Mouse (Mus musculus): ENCODE data around the gene Fgd6.

The Fgd6 gene

GRCm38 (mm10) chr10:94031164-94031563 is 4.6 kb upstream of the Fgd6 start:
- DNase-seq (ENCODE audit: low read depth, low spot score): no peak
- Histone ChIP-seq H3K36me3 (ENCODE audit: control insufficient read depth, insufficient read depth, low read length, poor library complexity, severe bottlenecking) (no peaks in the 10 kb centered on the region), H3K27me3 (ENCODE audit: control insufficient read depth, insufficient read depth, low read length, poor library complexity, severe bottlenecking) (no peaks in the 10 kb centered on the region)

- Histone ChIP-seq H3K36me3 (ENCODE audit: control insufficient read depth, insufficient read depth, low read length, poor library complexity, severe bottlenecking) (no peaks in the 10 kb centered on the region), H3K27me3 (ENCODE audit: control insufficient read depth, insufficient read depth, low read length, poor library complexity, severe bottlenecking) (no peaks in the 10 kb centered on the region)
- DNase-seq (ENCODE audit: low read depth, low spot score): peak; percentile 51
Measured at GRCm38 (mm10) chr10:94034876-94035657, 734 bp upstream of the Fgd6 start.

GRCm38 (mm10) chr10:94036375-94036758 is 566 bp downstream of the Fgd6 start:
- H3K27me3 ChIP-seq (ENCODE audit: control insufficient read depth, insufficient read depth, low read length, poor library complexity, severe bottlenecking): no peaks in the 10 kb centered on the region
- DNase-seq (ENCODE audit: low read depth, low spot score): no peak
- no peaks in the 10 kb centered on the region for H3K36me3 ChIP-seq (ENCODE audit: control insufficient read depth, insufficient read depth, low read length, poor library complexity, severe bottlenecking)

- no peaks in the 10 kb centered on the region for H3K27me3 ChIP-seq (ENCODE audit: control insufficient read depth, insufficient read depth, low read length, poor library complexity, severe bottlenecking)
- peak; percentile 22 for DNase-seq (ENCODE audit: low read depth, low spot score)
Measured at GRCm38 (mm10) chr10:94037196-94037595, 1.4 kb downstream of the Fgd6 start.

GRCm38 (mm10) chr10:94037596-94037995 is 1.8 kb downstream of the Fgd6 start:
- no peak for DNase-seq (ENCODE audit: low read depth, low spot score)
- H3K36me3 ChIP-seq (ENCODE audit: control insufficient read depth, insufficient read depth, low read length, poor library complexity, severe bottlenecking): no peaks in the 10 kb centered on the region
- no peaks in the 10 kb centered on the region for H3K27me3 ChIP-seq (ENCODE audit: control insufficient read depth, insufficient read depth, low read length, poor library complexity, severe bottlenecking)

More at GRCm38 (mm10) chr10:94037196-94037595, 1.4 kb downstream of the Fgd6 start:
- no peaks in the 10 kb centered on the region for H3K36me3 ChIP-seq (ENCODE audit: control insufficient read depth, insufficient read depth, low read length, poor library complexity, severe bottlenecking)

- no peaks in the 10 kb centered on the region for H3K27me3 ChIP-seq (ENCODE audit: control insufficient read depth, insufficient read depth, low read length, poor library complexity, severe bottlenecking)
- DNase-seq (ENCODE audit: low read depth, low spot score): peak; percentile 62
- no peaks in the 10 kb centered on the region for H3K36me3 ChIP-seq (ENCODE audit: control insufficient read depth, insufficient read depth, low read length, poor library complexity, severe bottlenecking)
Measured at GRCm38 (mm10) chr10:94038366-94039260, 2.8 kb downstream of the Fgd6 start.

- Histone ChIP-seq H3K27me3 (ENCODE audit: control insufficient read depth, insufficient read depth, low read length, poor library complexity, severe bottlenecking) (no peaks in the 10 kb centered on the region), H3K36me3 (ENCODE audit: control insufficient read depth, insufficient read depth, low read length, poor library complexity, severe bottlenecking) (no peaks in the 10 kb centered on the region)
- DNase-seq (ENCODE audit: low read depth, low spot score): no peak
Measured at GRCm38 (mm10) chr10:94043908-94044307, 8.1 kb downstream of the Fgd6 start.

- DNase-seq (ENCODE audit: low read depth, low spot score): no peak
Measured at GRCm38 (mm10) chr10:94045301-94045700, 9.5 kb downstream of the Fgd6 start.

GRCm38 (mm10) chr10:94047024-94047423 is 11.2 kb downstream of the Fgd6 start:
- no peak for DNase-seq (ENCODE audit: low read depth, low spot score)
- H3K36me3 ChIP-seq (ENCODE audit: control insufficient read depth, insufficient read depth, low read length, poor library complexity, severe bottlenecking): no peaks in the 10 kb centered on the region
- H3K27me3 ChIP-seq (ENCODE audit: control insufficient read depth, insufficient read depth, low read length, poor library complexity, severe bottlenecking): no peaks in the 10 kb centered on the region

More at GRCm38 (mm10) chr10:94045301-94045700, 9.5 kb downstream of the Fgd6 start:
- H3K27me3 ChIP-seq (ENCODE audit: control insufficient read depth, insufficient read depth, low read length, poor library complexity, severe bottlenecking): no peaks in the 10 kb centered on the region
- no peaks in the 10 kb centered on the region for H3K36me3 ChIP-seq (ENCODE audit: control insufficient read depth, insufficient read depth, low read length, poor library complexity, severe bottlenecking)

GRCm38 (mm10) chr10:94047845-94048559 is 12.2 kb downstream of the Fgd6 start:
- no peaks in the 10 kb centered on the region for H3K36me3 ChIP-seq (ENCODE audit: control insufficient read depth, insufficient read depth, low read length, poor library complexity, severe bottlenecking)
- DNase-seq (ENCODE audit: low read depth, low spot score): no peak
- H3K27me3 ChIP-seq (ENCODE audit: control insufficient read depth, insufficient read depth, low read length, poor library complexity, severe bottlenecking): no peaks in the 10 kb centered on the region

- no peaks in the 10 kb centered on the region for H3K36me3 ChIP-seq (ENCODE audit: control insufficient read depth, insufficient read depth, low read length, poor library complexity, severe bottlenecking)
- DNase-seq (ENCODE audit: low read depth, low spot score): no peak
- no peaks in the 10 kb centered on the region for H3K27me3 ChIP-seq (ENCODE audit: control insufficient read depth, insufficient read depth, low read length, poor library complexity, severe bottlenecking)
Measured at GRCm38 (mm10) chr10:94049121-94049520, 13.3 kb downstream of the Fgd6 start.

GRCm38 (mm10) chr10:94050736-94051135 is 14.9 kb downstream of the Fgd6 start:
- H3K27me3 ChIP-seq (ENCODE audit: control insufficient read depth, insufficient read depth, low read length, poor library complexity, severe bottlenecking): no peaks in the 10 kb centered on the region
- no peak for DNase-seq (ENCODE audit: low read depth, low spot score)
- no peaks in the 10 kb centered on the region for H3K36me3 ChIP-seq (ENCODE audit: control insufficient read depth, insufficient read depth, low read length, poor library complexity, severe bottlenecking)

- no peak for DNase-seq (ENCODE audit: low read depth, low spot score)
Measured at GRCm38 (mm10) chr10:94056487-94056886, 20.7 kb downstream of the Fgd6 start.

GRCm38 (mm10) chr10:94059618-94060055 is 23.8 kb downstream of the Fgd6 start:
- Histone ChIP-seq H3K27me3 (ENCODE audit: control insufficient read depth, insufficient read depth, low read length, poor library complexity, severe bottlenecking) (no peaks in the 10 kb centered on the region), H3K36me3 (ENCODE audit: control insufficient read depth, insufficient read depth, low read length, poor library complexity, severe bottlenecking) (no peaks in the 10 kb centered on the region)
- DNase-seq (ENCODE audit: low read depth, low spot score): peak; percentile 45

More at GRCm38 (mm10) chr10:94056487-94056886, 20.7 kb downstream of the Fgd6 start:
- H3K36me3 ChIP-seq (ENCODE audit: control insufficient read depth, insufficient read depth, low read length, poor library complexity, severe bottlenecking): no peaks in the 10 kb centered on the region
- H3K27me3 ChIP-seq (ENCODE audit: control insufficient read depth, insufficient read depth, low read length, poor library complexity, severe bottlenecking): no peaks in the 10 kb centered on the region

Data from splenic B cell, adult 2 months (primary cell).